Mouse (Mus musculus) cerebellum, adult 11 months (tissue): ENCODE measurements around the gene Rhbdl1.

Experiments used
- DNase-seq: peaks from one replicate; pipeline ENCODE4 v3.0.0; 2022

Gene Rhbdl1

DNA sequence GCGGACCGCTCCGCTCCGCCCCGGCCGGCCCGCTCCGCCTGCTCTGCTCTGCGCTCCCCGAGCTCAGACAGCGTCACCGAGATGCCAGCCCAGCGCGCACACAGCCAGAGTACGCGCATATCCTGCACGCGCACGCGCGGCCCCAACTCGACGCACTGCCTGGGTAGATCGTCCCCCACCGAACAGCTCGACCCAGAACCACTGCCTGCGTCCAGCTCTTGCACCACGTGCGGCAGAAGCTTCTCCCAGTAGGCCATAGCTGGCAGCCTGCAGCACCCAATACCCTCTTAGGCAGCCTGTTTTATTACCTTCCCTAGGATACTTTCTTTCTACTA lies at the start of gene Rhbdl1:
Rhbdl1 (minus strand) TSS at position 220 of the 335 bp plus-strand sequence.
- peak; percentile 86 for DNase-seq

DNA sequence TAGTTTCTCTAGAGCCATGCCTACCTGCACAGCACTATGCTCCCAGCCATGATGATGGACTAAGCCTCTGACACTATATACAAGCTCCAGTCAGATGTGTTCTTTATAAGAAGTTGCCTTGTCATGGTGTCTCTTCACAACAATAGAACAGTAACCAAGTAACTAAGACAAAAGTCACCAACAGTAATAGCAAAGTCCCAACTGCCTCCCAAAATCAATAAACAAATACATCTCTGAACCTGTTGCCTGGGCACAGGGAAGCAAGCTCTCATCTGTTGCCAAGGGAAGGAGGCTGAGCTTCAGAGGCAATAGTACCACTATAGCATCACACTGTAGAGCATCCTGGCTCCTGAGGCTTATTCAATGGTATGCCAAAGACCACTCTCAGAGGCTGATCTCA lies 49.7 kb upstream of the Rhbdl1 start:
- no peak for DNase-seq

DNA sequence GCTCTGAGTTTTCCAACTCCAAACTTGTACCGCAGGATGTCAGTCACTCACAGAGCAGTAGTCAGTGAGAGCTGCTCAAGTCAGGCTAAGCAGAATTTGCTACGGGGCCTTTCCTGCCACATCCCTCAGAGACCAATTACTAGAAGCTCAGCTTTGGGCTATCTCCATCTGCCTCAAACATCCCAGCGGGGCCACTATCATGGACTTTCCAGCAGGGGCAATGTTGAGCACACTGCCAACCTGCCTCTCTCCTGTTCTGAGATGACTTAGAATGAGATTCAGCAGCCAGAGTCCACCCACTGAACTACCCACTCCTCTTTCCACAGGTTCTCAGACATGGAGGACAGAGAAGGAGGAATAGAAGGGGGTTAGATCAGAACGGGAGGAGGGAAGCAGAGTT lies 48.5 kb upstream of the Rhbdl1 start:
- no peak for DNase-seq

DNA sequence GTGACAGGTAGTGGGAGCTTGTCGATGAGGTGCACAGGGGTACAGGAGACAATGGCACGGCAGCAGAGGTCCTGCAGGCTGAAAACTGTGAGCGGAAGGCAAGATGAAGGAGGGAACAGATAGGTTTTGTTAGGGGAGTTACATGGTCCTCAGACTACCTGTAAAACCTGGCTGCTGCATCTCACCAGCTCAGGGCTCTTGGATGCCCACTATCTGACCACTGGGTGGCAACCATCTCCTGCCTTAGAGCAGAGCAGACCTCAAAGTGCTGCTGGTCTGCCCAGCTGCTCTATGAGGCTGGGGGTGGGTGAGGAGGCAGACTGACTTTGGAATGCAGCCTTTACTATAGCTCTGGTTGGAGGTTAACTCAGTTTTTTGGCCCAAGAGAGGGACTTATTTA lies 46.7 kb upstream of the Rhbdl1 start:
- DNase-seq = no peak

DNA sequence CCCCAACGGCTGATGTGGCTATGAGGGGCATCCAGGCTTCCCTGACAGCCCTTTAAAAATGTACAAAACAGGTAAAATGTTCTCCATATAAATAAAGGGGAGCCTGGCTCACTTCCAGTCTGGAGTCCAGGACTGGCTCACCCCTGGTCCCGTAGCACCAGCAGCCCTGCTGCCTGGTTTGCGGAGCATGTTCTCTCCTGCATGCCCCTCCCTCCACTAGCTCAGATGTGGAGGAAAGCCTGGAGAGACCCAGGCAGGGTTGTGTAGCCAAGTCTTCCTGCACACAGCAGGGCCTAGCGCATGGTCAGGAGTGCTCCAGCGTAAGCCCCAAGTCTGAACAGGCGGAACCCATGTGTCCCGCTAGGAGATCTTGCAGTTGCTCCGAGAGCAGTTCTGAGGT lies 46.2 kb upstream of the Rhbdl1 start:
- DNase-seq = no peak

DNA sequence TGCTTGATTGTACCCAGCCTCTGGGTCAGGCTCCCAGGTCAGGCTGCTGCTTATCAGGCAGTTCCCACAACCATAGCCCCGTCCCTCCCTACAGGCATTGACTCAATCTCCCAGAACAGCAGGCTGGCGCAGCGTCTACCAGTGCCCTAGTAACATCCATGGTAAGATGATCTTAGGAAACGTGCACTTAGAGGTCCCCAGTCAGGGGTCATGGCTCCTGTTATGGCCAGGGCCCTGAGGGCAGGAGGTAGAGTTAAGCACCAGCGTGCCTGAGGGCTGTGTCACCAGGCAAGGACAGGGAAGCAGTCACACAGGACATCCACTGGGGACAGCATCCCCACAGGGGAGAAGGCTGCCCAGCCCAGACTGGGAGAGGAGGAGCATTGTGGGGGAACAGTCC lies 45.2 kb upstream of the Rhbdl1 start:
- DNase-seq = no peak

DNA sequence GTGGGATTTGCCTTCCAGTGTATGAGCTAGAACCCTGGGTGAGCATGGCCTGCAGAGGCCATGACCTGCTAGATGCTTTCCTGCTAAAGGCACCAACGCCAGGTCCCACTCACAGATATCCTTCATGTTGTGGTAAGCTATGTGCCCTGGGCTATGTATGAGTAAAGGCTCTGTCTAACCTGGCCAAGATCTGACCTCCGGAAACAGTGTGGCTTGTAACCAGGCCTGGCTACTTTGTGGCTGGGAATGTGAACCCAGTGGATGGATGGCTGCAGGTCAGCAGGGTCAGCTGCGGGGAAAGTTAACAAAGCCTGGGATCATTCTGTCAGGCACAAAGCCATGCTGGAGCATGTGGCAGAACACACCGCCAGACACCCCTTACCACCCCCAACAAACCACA lies 44.6 kb upstream of the Rhbdl1 start:
- no peak for DNase-seq

DNA sequence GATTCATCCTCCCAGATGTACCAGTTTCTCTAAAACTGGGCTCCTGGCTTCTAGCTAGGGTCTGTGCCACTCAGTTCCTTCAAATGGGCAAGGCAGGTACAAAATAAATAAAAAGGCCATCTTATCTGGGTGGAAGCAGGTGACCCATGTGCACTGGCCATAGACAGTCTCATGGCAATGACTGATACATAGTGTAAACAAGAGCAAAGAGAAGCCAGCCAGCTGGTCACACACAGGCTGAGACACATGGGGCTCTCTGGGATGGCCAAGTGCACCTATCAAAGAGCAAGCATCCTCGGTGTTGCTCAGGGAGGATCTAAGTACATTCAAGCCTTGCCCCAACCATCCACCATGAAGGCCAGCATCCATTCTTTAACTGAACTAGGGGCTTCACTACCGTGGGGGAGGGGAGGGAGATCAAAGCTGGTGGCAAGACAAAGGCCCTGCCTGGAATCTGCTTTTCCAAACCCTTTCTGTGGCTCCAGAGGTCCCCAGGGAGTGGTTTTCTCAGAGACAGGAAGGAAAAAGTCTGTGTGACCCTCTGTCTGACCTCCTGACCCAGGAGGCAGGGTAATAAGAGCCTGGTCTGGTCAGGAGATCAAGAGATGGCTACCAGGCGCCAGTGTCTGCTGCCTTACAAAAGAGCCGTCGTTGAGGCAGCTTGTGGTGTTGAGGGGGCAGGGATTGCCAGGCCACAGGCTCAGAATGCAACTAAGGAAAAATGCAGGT lies 44.0 kb upstream of the Rhbdl1 start:
- DNase-seq = no peak

DNA sequence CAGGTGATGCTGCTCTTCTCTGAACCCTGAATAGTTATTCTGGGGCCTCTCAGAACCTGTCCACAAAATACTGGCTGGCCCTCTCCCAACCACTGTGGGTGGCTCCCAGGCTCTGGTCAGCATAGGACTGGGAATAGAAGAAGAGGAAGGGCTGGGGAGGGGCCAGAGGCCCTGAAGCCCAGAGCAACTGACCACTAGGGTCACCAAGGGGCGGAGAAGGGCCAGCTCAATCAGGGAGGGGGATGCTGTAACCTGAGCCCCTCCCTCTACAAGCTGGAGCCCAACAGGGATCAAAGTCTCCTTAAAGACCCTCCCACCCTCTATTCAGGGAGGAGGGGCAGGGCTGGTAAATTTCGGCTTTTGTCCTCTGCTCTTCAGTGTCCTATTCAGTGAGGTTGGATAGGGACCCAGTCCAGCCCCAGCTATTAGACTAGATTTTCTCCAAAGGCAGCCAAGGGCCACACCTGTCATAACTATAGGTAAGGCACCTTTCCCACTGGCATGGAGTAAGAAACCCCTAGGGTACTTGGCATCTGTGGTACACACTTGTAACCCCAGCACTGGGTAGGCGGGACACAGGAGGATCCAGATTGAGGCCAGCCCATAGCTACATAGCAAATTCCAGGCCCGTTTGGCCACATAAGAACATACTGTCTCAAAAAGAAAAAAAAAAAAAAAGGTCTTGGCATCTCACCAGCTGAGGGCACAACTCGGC lies 43.3 kb upstream of the Rhbdl1 start, which contains the start of gene Wfikkn1:
Wfikkn1 (minus strand) TSS at position 663 of the 715 bp plus-strand sequence.
- DNase-seq = no peak

DNA sequence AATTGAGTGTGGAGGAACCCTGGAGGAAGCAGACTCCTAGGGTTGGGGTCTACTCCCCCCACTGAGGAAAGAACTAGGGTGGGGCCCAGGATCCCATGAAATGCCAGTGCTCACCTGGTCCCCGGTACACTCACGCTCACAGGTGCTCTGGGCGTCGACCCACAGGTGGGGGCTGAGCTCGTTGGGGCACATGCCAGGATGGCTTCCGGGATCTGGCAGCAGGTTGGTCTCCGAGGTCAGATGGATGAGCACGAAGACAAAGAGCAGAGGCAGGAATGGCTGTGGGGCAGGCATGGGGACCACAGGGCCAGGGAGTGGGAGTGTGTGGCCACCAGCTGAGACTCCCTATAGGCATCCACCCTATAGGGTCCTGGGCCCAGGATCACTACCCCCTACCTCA lies 42.7 kb upstream of the Rhbdl1 start:
- no peak for DNase-seq

DNA sequence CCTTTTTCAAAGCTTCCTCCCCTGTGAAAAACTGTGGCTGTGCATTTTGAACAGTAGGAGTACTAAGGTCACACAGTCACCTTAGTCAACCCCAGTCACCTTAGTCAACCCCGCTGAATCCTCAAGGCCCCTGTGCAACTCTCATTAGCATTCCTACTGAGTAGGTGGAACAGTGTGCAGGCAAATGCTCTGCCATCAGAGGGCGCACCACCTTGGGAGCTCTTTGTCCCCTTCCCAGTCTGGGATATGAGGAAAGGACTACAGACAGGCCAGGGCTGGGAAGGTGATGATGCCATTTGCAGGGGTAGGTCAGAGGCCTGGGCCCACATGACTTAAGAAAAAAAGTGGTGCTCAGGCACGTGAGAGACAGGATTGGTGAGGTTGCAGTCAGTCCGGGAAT lies 42.2 kb upstream of the Rhbdl1 start:
- no peak for DNase-seq

DNA sequence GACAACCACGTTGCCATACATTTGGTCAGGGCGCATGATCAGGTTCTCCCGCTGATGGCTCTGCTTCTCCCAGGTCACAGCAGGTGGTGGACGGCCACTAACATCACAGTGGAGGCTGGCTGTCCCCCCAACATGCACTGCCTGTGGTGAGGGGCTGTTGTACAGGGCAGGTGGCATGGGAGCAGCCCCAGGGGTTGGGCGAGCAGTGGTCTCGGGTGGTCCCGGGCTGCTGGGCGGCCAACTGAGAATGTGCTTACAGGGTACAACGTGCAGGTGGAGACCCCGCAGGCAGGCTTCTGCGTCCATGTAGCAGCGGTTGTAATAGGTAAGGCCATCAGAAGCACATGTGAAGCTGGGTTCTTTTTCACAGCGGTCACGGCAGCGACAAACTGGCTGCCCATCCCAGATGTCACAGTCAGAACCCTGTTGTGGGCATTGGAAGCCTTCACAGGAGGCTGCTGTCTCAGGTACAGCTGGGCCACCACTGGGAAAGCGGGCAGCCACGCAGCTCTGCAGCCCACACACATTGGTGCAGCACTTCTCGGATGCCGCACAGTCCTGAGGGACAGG lies 41.6 kb upstream of the Rhbdl1 start:
- DNase-seq = no peak

DNA sequence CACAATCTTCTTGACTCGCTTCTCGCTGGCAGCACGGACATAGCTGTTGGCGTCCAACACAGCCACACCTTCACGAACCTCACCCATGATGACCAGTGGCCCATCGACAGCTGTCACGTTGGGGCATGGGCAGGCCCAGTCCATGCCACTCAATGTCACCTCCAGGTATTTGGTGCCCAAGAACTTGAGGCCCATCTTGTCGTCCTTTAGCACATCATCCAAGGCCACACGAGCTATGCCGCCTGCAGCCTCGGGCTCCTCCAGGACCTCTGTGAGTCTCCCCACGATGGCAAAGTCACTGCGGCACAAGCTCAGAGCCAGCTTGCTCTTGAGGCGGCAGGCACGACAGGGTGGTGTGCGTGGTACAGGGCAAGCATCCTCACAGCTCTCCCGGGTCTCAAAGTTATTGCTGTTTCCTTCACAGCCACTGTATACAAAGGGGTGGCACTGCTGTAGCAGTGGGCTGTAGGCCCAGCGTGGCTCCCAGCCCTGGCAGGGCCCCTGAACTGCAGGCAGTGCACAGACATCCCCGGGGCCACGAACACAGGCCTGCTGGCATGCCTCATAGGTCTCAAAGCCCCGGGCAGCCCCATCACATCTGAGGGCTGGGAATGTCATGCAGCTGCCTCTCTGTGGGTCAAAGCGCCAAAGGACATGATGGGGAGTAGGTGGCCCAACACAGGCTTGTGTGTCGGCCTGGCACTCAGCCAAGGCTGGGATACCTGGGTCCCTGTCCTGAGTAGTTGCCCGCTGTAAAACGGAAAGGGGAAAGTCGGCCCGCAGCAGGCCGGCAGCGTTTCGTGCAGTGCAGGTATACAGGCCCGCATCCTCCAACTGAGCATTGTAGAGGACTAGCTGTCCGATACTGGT lies 40.9 kb upstream of the Rhbdl1 start:
- DNase-seq = no peak

DNA sequence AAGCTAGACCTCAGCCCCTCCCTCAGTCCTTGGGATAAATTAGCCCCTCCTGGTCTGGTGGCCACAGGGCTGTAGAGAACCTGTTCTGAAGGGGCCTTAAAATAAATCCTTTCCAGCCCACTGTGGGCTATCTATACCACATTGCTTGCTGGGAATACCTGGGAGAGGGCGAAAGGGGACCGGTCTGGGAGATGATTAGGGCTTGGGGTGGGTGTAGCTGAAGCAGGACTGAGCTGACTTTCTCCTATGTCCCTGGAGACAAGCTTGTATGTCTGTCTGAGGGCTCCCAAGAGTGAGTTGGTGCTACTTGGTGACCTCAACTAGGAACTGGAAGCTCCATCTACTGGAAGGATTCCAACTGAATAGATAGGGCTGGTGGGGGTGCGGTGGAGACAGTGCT lies 39.9 kb upstream of the Rhbdl1 start:
- no peak for DNase-seq

DNA sequence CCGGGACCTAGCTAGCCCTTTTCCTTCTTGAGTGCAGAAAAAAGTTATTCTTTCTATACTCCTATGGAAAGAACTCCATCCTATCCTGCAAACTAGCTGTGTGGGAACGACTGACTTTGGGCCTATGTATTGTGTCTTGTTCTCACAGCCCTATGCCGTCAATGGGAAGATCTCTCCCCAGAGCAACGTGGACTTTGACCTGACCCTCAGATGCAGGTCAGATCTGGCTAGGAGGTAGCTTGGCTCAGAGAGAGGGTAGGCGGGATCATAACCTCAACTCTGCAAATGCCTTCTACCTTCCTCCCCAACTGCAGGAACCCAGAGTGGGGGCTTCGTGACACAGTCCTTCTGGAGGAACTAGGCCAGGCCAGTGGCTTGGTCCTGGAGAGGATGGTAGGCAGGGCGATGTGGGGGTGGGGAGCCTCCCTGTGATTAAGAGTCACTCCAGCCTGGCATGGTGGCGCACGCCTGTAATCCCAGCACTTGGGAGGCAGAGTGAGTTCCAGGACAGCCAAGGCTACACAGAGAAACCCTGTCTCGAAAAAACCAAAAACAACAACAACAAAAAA lies 39.3 kb upstream of the Rhbdl1 start:
- no peak for DNase-seq

DNA sequence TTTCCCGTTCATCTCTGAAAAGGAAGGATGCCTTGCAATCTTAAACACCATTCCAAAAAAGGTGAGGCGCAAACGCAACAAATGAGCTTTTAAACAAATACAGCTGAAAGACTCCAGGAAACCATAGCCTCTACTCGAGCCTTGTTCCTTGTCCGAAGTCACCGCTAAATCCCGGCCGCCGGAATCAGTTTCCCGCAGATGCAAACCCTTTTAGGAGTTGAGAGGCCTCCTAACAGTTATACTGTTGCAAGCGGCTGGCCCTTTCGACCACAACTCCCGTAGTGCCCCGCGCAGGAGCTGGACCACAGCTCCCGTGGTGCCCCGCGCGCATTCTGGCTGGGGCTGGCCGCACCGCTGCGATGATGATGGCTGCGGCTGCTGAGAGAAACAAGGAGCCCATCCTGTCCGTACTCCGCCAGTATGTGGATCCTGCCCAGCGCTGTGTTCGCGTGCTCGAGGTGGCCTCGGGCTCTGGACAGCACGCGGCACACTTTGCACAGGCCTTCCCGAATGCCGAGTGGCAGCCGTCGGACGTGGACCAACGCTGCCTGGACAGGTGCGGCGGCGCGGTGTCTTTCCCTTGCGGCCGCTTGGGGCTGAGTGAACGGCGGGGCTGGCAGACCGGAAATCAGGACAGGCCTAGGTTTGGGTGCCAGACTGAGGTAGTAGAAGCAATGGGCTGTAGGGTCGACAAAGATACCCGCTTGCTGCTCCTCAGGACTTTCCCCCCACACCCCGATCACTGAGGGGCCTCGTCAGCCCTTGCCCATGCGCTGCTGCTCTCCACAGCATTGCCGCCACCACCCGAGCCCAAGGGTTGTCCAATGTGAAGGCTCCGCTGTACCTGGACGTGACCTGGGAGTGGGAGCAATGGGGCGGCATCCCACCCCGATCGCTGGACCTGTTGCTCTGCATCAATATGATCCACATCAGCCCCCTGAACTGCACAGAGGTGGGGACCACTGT lies 38.4 kb upstream of the Rhbdl1 start:
- DNase-seq = peak; percentile 86

DNA sequence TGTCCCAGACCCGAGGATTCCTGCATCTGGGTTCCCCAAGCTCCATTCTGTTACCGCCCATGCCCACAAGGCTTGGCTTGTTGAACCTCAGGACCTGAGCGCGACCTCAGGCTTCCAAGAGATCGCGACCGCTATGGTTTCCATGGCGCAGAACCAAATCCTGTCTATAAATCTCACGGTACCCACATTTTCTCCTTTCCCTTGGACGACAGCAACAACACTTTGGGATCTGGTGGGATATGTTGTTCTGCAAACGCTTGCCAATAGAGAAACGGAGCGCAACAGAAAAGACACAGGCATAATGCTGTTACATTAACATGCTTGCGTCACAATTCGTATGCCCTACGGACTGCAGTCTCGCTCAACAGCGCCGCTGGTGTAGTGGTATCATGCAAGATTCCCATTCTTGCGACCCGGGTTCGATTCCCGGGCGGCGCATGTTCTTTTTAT lies 37.7 kb upstream of the Rhbdl1 start, which contains the start of gene Mettl26:
Mettl26 (plus strand) TSS at position 354 of the 450 bp plus-strand sequence.
- DNase-seq = peak; percentile 89

DNA sequence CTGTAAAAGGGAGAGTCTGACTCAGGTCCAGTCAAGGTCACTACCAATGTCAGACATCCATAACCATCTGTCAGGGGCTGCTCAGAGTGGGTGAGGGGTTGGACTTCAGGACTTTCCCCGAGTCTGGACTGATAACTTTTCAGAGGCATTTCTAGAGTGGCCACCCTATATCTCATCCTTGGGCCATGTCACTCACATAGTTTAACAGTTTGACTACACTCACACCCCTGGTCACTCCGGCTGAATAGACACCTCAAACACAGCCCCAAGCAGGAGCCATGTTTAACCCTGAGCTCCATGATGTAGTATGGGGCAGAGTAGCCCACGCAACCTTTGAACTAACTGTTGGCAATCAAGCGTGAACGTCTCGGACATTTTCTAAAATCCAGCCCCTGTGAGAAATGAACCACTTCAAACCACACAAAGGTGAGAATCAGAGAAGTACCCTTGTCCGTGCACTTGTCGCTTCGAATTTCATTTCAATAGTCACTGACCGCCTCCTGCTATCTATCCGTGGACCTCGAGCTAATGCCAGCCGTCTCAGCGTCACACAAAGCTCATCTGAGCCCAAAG lies 37.1 kb upstream of the Rhbdl1 start:
- no peak for DNase-seq

DNA sequence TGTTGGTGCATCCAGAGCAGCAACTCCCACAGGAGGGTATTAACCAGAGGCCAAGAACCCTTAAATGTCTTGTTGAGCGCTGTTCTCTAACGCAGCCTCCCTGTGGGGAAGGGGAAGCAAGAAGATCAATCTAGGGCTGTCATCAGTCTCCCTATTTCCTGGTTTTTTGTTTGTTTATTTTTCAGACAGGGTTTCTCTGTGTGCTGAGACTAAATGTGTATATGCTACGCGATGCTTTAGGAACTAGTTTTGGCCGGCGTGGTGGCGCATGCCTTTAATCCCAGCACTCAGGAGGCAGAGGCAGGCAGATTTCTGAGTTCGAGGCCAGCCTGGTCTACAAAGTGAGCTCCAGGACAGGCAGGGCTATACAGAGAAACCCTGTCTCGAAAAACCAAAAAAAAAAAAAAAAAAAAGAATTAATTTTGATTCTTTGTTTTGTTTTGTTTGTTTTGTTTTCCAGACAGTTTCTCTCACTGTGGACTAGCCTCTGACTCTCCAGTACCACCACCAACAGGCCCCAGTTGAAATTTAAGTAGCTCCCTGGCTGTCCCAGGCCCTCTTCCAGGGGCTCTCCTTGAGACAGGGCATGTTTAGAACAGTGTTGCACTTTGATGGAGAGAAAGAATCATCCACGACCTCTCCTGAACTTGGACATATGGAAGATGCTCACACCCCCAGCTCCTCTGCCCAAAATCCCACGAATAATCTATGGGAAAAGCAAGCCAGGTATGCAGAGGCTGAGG lies 36.5 kb upstream of the Rhbdl1 start:
- no peak for DNase-seq

DNA sequence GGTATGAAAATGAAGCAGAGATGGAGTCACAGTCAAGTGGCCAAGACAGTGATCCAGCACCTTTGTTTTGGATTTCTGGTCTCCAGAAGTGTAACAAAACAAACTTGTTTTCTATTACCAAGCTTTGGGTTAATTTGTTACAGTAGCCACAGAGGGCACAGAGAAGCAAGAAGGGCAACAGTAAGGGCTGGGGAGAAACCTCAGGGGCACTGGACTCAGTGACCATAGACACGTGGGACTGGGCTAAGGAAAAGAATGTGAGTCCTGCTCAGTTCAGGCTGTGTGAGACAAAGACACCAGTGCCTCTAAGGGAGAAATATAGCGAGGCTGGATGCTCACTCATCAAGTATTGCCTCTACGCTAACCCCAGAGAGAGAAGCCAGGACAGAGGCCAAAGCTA lies 35.6 kb upstream of the Rhbdl1 start:
- DNase-seq = no peak
